Mouse (Mus musculus) neural tube, embryonic 14.5 days (tissue): Measurements from ENCODE around the gene Cirbp. TPM values are rescaled to one million over a fixed set of nuclear protein-coding genes. Genes with fewer than 3 reads are reported as not detected.

ENCODE experiments used
- polyA plus RNA-seq: library from polyadenylated mRNA; unstranded; fragments of >200 nt; fragmentation: Nextera tagmentation; extraction: Ambion mirVana; gene quantifications from 2 replicates; pipeline ENCODE4 v1.2.1, GENCODE M21; 2014

The Cirbp gene
- polyA plus RNA-seq, 1 experiment from 2014 or later = 286 TPM

Other genes with a start within 250 kb of the Cirbp start
- 2.2 and 2.3 TPM in 2 replicates for gene Kiss1r, start 249.0 kb upstream of the Cirbp start, polyA plus RNA-seq
- 253 and 265 TPM in 2 replicates for gene R3hdm4, start 244.8 kb upstream of the Cirbp start, polyA plus RNA-seq
- gene Arid3a, start 238.9 kb upstream of the Cirbp start, polyA plus RNA-seq = 3.3 and 5.1 TPM in 2 replicates
- 87.0 and 103 TPM in 2 replicates for gene Wdr18, start 205.8 kb upstream of the Cirbp start, polyA plus RNA-seq
- 0.43 and 0.61 TPM in 2 replicates for gene Grin3b, start 195.3 kb upstream of the Cirbp start, polyA plus RNA-seq
- 19.2 and 21.1 TPM in 2 replicates for gene Tmem259, start 181.7 kb upstream of the Cirbp start, polyA plus RNA-seq
- gene Cnn2, start 177.4 kb upstream of the Cirbp start, polyA plus RNA-seq = 9.9 and 40.0 TPM in 2 replicates
- gene Abca7, start 169.5 kb upstream of the Cirbp start, polyA plus RNA-seq = 4.3 and 6.7 TPM in 2 replicates
- 0.83 and 1.8 TPM in 2 replicates for gene Arhgap45, start 149.3 kb upstream of the Cirbp start, polyA plus RNA-seq
- gene Polr2e, start 126.2 kb upstream of the Cirbp start, polyA plus RNA-seq = 138 and 145 TPM in 2 replicates
- gene Gpx4, start 118.8 kb upstream of the Cirbp start, polyA plus RNA-seq = 512 and 546 TPM in 2 replicates
- 12.9 and 13.3 TPM in 2 replicates for gene Sbno2, start 60.4 kb upstream of the Cirbp start, polyA plus RNA-seq
- 21.3 and 26.0 TPM in 2 replicates for gene Stk11, start 50.2 kb upstream of the Cirbp start, polyA plus RNA-seq
- 472 and 519 TPM in 2 replicates for gene Atp5d, start 27.4 kb upstream of the Cirbp start, polyA plus RNA-seq
- 82.2 and 101 TPM in 2 replicates for gene Cbarp, start 25.1 kb upstream of the Cirbp start, polyA plus RNA-seq
- gene Midn, start 17.7 kb upstream of the Cirbp start, polyA plus RNA-seq = 38.8 and 39.8 TPM in 2 replicates
- gene 1600002K03Rik, start 7.0 kb downstream of the Cirbp start, polyA plus RNA-seq = 6.4 and 7.8 TPM in 2 replicates
- 24.0 and 25.9 TPM in 2 replicates for gene Efna2, start 13.5 kb downstream of the Cirbp start, polyA plus RNA-seq
- gene Mum1, start 60.4 kb downstream of the Cirbp start, polyA plus RNA-seq = 35.0 and 37.4 TPM in 2 replicates
- 309 and 366 TPM in 2 replicates for gene Ndufs7, start 83.1 kb downstream of the Cirbp start, polyA plus RNA-seq
- gene Gamt, start 95.0 kb downstream of the Cirbp start, polyA plus RNA-seq = 18.6 and 25.8 TPM in 2 replicates
- 37.5 and 39.8 TPM in 2 replicates for gene Dazap1, start 95.5 kb downstream of the Cirbp start, polyA plus RNA-seq
- 537 and 599 TPM in 2 replicates for gene Rps15, start 126.5 kb downstream of the Cirbp start, polyA plus RNA-seq
- gene Apc2, start 130.0 kb downstream of the Cirbp start, polyA plus RNA-seq = 169 and 231 TPM in 2 replicates
- 21.3 and 23.8 TPM in 2 replicates for gene 2310011J03Rik, start 154.6 kb downstream of the Cirbp start, polyA plus RNA-seq
- gene Pcsk4, start 163.5 kb downstream of the Cirbp start, polyA plus RNA-seq = 4.9 and 5.1 TPM in 2 replicates
- 3.9 and 5.4 TPM in 2 replicates for gene Reep6, start 164.0 kb downstream of the Cirbp start, polyA plus RNA-seq
- gene Adamtsl5, start 182.4 kb downstream of the Cirbp start, polyA plus RNA-seq = 0.09 and 2.5 TPM in 2 replicates
- gene Plk5, start 190.5 kb downstream of the Cirbp start, polyA plus RNA-seq = 2.4 and 3.4 TPM in 2 replicates
- gene Mex3d, start 221.7 kb downstream of the Cirbp start, polyA plus RNA-seq = 11.5 and 12.2 TPM in 2 replicates
- gene Mbd3, start 233.6 kb downstream of the Cirbp start, polyA plus RNA-seq = 162 and 166 TPM in 2 replicates
- 674 and 791 TPM in 2 replicates for gene Uqcr11, start 240.8 kb downstream of the Cirbp start, polyA plus RNA-seq